ENCODE assay signal across 7 mouse cellular contexts in genomic region chr12:81199280-81199955, GRCm38 (mm10).
DNase-seq lines count a peak whose midpoint lies in the region; ATAC-seq and TF ChIP-seq lines count a peak whose summit lies in the region.

No protein-coding gene starts in this region.

- peaks cover 12% of the 10 kb centered on the region for H3K4me1 ChIP-seq in hindbrain, embryonic 15.5 days (replicated peaks)
- no peaks in the 10 kb centered on the region for H3K4me1 ChIP-seq in small intestine, adult 2 months (ENCODE audit: control insufficient read depth, insufficient read depth, insufficient read length, low read length)

- ATAC-seq in hindbrain, embryonic 15.5 days (ENCODE audit: low FRiP score, low read depth) = peak; percentile 93

- peak overlapping the region; percentile 28; the same call in 1 of the 2 replicates for H3K27ac ChIP-seq in hindbrain, embryonic 15.5 days (replicated peaks)
- no peak overlapping the region for H3K27ac ChIP-seq in small intestine, adult 2 months (ENCODE audit: insufficient read depth, low read depth, low read length)

- WGBS in hindbrain, embryonic 15.5 days = 32% methylated on average over 23 of the region's 23 CpGs
- WGBS in small intestine, adult 2 months = 28% methylated on average over 23 of the region's 23 CpGs

- peak; percentile 79 for TF ChIP-seq CTCF in small intestine, adult 2 months (IDR thresholded peaks at IDR 0.05; ENCODE audit: extremely low read depth, insufficient read length, insufficient replicate concordance, low read depth, low read length)

- H3K27me3 ChIP-seq in hindbrain, embryonic 15.5 days = no peaks in the 10 kb centered on the region
- no peaks in the 10 kb centered on the region for H3K27me3 ChIP-seq in small intestine, adult 2 months (ENCODE audit: control insufficient read depth, insufficient read depth, low read length)

- TF ChIP-seq POLR2A in small intestine, adult 2 months (IDR thresholded peaks at IDR 0.05; ENCODE audit: low read depth, low read length) = no peak

- peak; percentile 55 for DNase-seq in ZHBTc4 (ENCODE audit: low read depth, low spot score)
- peak; percentile 90 to 92 for DNase-seq in cerebellum, adult 18-20 months
- peak; percentile 57 for DNase-seq in forelimb bud, embryonic 11.5 days (ENCODE audit: low read depth, low spot score)
- peak; percentile 55 to 62 for DNase-seq in left cerebral cortex, adult 8-10 months (ENCODE audit: low spot score in 2 of 2)
- peak; percentile 78 for DNase-seq in mesoderm, embryonic 11.5 days (ENCODE audit: low read depth, low spot score)

- H3K4me3 ChIP-seq in hindbrain, embryonic 15.5 days = no peak overlapping the region
- no peak overlapping the region for H3K4me3 ChIP-seq in small intestine, adult 2 months (ENCODE audit: low read depth, low read length)

- H3K9me3 ChIP-seq in hindbrain, embryonic 15.5 days = no peaks in the 10 kb centered on the region

- no peaks in the 10 kb centered on the region for H3K36me3 ChIP-seq in hindbrain, embryonic 15.5 days
- no peaks in the 10 kb centered on the region for H3K36me3 ChIP-seq in small intestine, adult 2 months (ENCODE audit: control insufficient read depth, insufficient read depth, low read length)

- peak overlapping the region; percentile 35; the same call in 1 of the 2 replicates for H3K4me2 ChIP-seq in hindbrain, embryonic 15.5 days

- no peak overlapping the region for H3K9ac ChIP-seq in hindbrain, embryonic 15.5 days
